Mouse (Mus musculus) G1E (cell line): ENCODE measurements around the gene Chil1.

Experiments
- CTCF ChIP-seq: IDR thresholded peaks from 2 replicates; pipeline ENCODE4 v1.5.1; 2012; ENCODE audit warnings: low read depth, low read length, inconsistent platforms, mixed read lengths
- GATA2 ChIP-seq: IDR thresholded peaks from 2 replicates; pipeline ENCODE4 v1.6.1; 2012; ENCODE audit warnings: low read depth, low read length, inconsistent platforms, borderline replicate concordance
- POLR2AphosphoS5 ChIP-seq: IDR thresholded peaks from 2 replicates; pipeline ENCODE4 v1.6.1; 2012; ENCODE audit warnings: low read depth, low read length, inconsistent platforms; ENCODE audit not compliant: insufficient replicate concordance
- TAL1 ChIP-seq: conservative IDR thresholded peaks from 2 replicates; pipeline ENCODE4 v1.6.1; 2012; ENCODE audit warnings: low read depth, low read length, inconsistent platforms, mixed read lengths

GRCm38 (mm10) chr1:134193674-134194197, 11.8 kb downstream of the Chil1 start:
- TF ChIP-seq CTCF (no peak), POLR2AphosphoS5 (no peak), GATA2 (no peak), TAL1 (no peak)
